Mouse (Mus musculus) bone marrow macrophage, adult 2 months (primary cell): Measurements from ENCODE around the gene Commd1.

Experiments
- CTCF ChIP-seq: IDR thresholded peaks from 2 replicates; pipeline ENCODE4 v1.5.1; 2012; ENCODE audit warnings: low read depth, mild to moderate bottlenecking, low read length, moderate library complexity
- POLR2A ChIP-seq: IDR thresholded peaks from 2 replicates; pipeline ENCODE4 v1.6.1; 2012; ENCODE audit warnings: mild to moderate bottlenecking, low read depth, low read length, borderline replicate concordance

GRCm38 (mm10) chr11:22900041-22900440, 82.1 kb downstream of the Commd1 start:
- TF ChIP-seq CTCF (no peak), POLR2A (no peak)
